Mouse (Mus musculus) layer of hippocampus, postnatal 14 days (tissue): Measurements from ENCODE around the gene Kcnip4. TPM values are rescaled to one million over a fixed set of nuclear protein-coding genes. Genes with fewer than 3 reads are reported as not detected.

Experiments
- DNase-seq, 2 experiments: peaks; one replicate each; pipeline ENCODE4 v3.0.0; 2021 to 2022; ENCODE audit warnings: low spot score in 2 of 2, mixed read lengths in 1 of 2
- total RNA-seq, 2 experiments: library from RNA; stranded (reverse); gene quantifications; 2 replicates each; pipeline ENCODE4 v1.2.3; 2021

The Kcnip4 gene
- total RNA-seq, 2 experiments from 2014 or later, result 38.9 to 48.0 TPM

DNA sequence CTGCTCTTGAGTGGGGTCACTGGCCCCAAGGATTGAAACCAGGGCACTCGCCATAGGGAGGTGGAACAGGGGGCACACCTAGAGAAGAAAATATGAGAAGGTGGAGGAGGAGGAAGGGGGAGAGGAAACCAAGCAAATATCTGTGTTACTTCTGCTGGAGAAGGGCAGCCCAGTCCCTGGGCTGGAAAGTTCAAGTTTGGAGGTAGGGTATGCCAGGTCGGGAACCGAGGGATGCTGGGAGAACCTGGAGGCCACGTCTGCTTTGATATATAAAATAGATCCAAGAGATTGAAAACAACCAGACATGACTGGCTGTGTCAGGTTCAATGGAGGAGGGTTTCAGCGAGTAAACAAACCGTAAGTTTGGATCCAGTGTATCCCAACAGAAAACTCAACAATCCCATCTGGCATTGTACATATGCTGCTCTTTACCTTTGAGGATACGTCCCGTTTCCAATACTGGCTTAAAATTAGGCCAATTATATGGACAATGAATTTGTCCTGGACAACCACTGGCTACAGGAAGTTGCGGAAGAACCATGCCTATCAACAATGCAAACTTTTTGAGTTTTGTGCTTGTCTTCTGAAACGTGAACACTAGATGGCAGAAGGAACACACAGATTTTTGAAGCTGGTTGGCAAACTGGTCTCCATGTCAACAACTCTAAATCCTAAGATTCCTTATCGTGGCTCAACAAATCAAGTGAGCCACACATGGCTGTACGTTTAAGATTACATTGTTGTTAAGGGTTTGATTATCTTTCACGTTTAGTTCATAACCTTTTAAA lies 155.9 kb downstream of the Kcnip4 start:
- DNase-seq, result peak in 1 of 2 experiments; percentile 65

DNA sequence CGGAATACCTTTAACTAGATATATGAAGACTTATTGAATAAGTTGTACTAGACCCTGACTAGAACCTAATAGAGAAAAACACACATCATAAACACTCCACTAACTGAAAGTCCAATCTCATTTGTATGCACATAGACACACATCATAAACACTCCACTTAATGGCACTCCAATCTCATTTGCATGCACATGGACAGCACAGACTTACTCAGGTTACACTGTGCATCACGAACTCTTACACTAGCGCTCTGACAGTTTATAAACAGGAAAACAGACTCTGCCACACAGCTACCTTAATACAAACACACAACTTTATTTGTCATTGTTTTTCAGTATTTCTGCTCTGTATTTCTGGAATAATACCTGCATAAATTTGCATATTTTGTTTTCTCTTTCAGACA lies 168.3 kb downstream of the Kcnip4 start:
- no peak for DNase-seq

DNA sequence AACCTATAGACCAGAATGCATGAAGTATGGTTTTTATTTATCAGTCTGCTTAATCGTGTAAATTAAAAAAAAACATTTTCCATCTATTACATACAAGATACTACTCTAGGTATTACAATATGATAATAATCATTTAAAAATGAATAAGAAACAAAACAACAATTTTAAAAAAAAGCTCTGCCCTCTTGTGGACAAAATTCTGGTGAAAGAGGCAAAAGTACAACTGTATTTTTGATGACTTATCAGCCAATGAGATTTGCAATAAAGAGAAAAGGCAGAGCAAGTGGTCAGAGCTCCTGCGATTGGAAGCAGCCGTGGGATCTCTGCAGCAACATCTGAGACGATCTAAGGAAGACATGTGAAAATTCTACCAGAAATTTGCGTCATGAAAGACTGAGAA lies 172.6 kb downstream of the Kcnip4 start:
- no peak for DNase-seq

DNA sequence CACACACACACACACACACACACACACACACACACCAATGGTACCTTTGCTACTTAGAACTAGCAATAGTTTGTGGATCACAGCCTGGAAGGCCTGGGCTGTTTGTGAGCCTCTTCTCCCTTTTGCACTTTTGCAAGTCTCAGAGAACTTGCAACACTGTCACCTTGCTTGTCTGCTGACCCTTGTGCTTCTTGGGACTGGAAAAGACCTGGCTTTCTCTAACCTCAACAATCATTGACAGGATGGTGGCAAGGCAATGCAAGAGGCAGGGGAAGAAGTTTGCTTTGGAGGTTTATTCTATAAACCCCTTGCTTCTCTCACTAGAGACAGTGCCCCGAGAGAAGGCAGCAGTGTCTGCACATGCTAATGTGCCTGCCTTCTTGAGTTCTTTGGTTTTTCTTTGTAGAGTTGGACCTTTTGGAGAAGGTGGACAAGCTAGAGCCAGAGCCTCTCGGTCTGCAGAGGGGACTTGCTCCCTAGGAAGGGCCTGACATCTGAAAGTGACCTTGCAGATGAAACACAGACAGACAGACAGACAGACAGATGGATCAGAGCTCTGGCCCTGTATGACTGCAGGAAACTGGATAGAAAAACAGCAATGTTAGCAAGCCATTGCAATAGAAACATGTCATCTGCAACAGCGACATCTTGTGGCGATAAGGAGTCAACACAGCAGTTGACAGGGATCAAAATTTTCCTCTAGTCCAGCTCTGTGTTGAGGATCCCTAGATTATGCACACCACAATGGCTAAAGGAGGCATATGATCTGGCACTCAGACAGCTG lies 174.4 kb downstream of the Kcnip4 start:
- DNase-seq, result peak; percentile 60 to 70

DNA sequence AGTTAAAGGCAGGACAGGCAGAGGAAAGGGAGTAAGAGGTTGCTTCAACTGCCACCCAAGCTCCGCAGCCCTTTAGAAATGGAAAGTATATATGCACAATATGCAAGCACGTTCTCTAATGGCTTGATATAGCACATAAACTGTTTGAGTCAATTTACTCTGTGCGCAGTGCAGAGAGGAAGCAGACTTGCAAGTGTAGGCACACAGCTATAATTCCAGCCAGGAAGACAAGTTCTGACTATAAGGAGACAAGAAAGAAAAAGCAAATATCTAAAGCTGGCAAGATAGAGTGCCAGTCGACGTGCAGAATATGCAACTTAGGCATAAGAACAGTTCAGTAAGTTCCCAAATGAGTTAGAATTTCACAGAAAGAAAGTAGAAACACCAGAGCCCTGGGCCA lies 175.2 kb downstream of the Kcnip4 start:
- no peak for DNase-seq

DNA sequence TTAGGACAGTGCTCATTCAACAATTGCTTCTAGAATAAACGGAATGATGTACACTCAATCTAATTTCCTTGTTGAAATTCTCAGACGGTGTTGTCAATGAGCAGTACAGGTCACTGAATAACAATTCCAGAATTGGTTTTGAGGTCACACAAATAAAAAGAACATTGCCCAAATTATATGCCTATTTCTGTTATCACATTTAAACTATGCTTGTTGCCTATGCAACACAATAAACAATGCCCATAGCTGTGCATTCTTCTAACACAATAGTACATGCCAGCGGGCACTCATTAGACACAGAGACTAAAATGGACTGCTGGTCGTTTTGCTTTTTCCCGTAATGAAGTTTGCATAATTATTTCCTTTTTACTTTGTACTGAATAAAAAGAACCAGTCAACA lies 176.2 kb downstream of the Kcnip4 start:
- no peak for DNase-seq

DNA sequence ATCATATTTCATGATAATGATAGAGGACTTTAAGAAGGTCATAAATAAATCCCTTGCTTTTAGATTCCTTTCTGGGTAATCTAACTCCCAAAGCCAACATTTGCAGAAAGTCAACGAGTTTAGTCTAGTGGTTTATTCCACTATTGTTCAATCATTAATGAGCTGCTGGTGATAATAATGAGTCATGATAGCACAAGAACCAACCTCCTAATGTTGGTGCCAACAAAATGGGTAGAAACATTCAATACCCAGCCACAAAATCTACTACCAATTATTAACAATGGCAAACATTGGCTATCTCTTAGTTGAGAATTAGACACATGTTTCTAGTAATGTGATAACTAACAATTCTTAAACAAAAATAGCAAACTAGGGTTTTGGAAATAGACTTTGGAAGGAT lies 180.1 kb downstream of the Kcnip4 start:
- DNase-seq, result no peak

DNA sequence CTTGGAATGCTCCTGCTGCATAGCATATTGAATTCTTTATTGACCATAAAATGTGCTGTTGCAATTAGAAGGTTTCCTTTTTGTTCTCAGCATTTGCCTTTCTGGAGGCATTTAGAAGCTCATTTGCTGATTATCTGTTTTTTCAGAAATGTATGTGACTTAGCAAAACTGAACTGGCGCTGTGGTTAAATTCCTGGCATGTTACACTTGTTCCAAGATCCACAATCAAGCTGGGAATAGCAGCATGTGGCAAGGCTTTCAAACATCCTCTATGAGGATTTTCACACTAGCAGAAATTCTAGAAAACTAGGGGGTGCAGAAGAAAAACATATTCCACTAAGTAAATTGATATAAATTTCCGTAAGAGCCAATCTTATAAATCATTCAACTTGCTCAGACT lies 187.5 kb downstream of the Kcnip4 start:
- DNase-seq, result peak in 1 of 2 experiments; percentile 24

DNA sequence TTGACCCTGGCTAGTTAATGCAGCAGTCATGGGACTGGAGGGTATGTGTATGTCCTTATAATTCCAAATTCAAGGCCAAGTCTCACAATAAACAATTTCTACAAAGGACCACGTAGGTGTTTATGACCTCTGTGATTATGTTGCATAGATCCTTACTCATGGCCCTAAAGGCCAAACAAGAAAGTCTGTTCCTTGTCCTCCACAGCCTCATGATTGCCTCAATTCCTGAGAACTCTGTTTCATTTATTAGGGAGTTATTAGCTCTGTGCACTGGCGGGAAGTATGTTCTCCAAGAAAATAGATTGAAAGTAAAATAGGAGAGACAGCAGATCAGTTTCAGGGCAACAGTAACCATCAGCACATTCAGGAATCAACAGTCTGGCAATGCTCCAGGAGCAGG lies 191.6 kb downstream of the Kcnip4 start:
- no peak for DNase-seq

DNA sequence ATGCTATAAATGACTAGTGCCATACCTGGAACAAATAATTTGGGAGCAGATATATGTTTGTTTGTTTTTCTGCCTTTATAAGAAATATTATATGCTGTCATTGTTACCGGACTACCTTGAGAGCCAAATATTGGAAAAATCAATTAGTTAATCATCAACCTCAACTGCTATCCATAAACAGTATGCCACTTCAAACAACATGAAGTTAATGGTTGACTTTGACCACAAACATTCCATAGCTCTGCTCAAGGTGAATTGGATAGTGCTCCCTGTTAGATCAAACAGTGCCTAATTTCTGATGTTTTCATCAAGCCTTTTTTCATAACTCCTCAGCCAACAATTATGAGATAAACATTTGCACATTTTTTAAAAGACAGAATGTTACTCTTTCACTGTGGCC lies 195.7 kb downstream of the Kcnip4 start:
- no peak for DNase-seq

DNA sequence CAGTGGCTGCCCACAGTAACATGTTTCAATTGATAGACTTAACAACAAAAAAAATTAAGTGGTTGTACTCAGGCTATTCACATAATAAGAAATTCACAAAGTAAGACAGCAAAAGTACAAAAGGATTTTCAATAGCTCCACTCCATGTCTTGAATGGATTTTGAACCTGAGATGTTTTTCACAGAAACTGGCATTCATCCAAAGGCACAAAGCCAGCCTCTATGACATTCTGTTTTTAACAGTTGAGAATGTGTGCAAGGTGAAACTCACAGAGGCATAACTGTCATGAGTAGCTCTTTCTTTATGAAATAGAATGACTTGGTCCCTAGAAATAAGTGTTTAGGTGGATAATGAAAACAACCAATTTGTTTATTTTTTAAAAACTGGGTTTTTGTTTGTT lies 206.0 kb downstream of the Kcnip4 start:
- no peak for DNase-seq

DNA sequence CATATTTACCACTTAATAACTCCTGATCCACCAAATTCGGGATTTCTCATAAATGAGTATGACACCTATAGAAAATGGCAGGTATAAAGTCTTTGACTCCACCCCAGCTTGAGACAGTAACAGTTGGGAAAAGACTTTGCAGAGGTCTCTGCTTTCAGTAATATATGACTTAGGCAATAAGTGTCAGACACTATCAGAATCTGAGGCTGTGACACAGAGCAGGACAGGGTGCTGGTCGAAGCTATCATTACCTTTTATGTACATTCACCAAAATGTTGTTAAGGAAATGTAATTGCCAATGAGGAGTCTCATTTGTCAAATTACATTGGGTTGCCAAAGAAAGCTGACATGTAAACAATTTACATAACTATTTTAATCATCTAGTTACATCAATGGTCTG lies 206.8 kb downstream of the Kcnip4 start:
- DNase-seq, result no peak

DNA sequence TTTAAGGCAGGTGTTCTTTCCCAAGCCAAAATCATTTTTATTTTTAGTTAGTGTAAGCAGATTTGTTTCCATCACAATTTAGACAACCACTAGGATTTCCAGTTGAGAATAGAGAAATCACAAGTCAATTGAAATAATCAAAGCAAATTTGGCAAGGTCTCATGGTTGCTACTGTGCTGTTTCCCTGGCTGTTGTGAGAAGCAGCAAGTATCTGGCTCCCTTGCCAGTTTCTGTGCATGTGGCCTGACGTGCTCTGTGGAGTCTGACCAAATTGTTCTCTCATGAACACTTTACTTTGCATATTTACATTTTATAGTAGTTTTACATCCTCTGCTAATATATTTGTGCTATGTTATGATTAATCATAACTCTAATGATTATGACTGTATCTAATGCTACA lies 217.9 kb downstream of the Kcnip4 start:
- peak in 1 of 2 experiments; percentile 61 for DNase-seq

DNA sequence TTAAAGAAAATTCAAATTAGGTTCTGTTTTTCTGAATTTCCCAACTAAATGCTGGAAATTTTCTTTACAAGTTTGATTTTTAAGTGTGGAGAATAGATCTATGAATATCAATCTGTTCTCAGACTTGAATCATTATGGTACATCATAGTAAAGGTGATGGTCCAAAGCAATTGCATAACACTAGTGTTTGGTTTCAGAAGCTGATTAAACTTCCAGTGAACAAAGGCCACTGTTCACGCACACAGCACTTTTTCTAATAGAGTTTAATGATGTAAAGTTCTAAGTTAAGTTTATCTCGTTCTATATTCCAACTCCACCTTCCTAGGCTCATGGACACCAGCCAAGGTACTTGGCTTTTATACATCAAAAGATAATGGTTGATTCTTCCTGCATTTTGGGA lies 219.4 kb downstream of the Kcnip4 start:
- no peak for DNase-seq

DNA sequence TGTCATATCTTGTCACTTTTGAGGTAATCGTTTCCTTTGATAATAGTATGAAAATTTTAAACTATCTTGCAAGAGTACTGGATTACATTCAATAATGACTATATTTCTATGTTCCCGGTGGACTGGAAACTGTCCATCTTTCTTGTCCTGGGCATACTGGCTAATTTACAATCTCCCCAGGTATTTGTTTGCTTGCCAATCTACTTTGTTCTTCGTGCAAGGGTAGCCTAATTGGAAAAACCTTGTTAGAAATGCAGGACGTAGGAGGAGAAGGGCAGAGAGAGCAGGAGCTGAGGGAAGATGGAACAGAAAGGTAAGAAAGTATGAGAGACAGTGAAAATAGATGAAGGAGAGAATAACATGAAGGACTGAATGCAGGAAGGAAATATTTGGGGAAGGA lies 226.1 kb downstream of the Kcnip4 start:
- no peak for DNase-seq

DNA sequence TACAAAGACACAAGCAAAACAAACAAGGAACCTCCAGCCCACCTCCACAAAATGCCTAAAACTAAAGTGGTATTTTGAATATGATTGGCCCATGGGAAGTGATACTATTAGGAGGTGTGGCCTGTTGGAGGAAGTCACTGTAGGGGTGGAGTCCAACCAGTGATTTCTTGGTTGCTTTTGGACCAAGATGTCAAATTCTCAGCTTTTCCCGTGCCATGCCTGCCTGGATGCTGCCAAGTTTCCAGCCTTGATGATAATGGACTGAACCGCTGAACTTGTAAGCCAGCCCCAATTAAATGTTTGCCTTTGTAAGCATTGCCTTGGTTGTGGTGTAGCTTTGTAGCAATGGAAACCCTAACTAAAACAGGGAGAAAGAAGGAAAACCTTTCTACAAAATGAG lies 232.3 kb downstream of the Kcnip4 start:
- peak in 1 of 2 experiments; percentile 52 for DNase-seq

DNA sequence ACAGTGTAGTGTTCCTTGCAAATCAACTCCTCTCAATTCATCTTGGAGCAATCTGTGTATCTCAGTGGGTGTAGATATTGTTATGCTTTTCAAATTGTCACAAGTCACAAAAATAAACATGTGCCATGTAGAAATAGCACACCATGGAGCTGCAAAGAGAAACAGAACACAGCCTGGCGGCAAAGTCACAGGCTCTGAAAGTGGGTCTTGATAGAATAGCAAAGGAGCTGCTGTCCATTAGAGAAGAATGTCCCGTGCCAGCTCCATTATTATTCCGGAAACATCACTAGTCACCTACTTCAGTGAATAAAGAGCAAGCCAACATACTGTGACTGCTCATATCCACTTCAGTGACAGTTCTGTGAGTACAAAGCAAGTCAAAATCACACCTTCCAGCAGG lies 232.9 kb downstream of the Kcnip4 start:
- peak; percentile 12 to 58 for DNase-seq

DNA sequence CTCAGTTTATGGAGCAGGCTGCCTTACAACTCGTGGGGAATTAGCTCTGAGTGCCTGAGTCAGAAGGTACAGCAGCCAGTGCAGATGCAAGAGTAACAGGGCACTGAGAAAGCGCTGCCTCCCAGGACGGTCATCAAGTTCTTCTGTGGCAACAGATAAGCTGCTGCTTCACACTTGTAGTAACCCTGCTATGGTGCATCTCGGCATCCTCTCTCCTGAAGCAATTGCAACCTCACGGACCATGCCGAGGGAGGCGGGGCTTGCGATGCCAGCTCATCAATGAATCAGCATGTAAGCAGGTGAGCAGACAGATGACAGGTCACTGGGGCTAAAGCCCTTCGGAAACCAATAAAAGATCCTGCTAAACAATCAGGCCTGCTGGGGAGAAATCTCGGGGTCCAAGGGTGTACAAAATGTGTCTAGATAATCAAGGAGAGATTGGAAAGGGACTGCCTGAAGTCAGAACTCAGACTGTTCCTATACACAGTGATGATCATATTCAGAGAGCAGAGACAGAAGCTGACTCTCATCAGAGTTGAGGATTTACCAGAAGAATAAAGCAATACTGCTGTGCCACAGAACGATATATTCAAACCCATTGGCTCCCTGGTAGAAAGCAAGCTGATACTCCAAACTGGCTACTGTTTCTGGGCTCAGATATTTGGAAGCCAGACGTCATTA lies 239.1 kb downstream of the Kcnip4 start:
- peak in 1 of 2 experiments; percentile 9 for DNase-seq

DNA sequence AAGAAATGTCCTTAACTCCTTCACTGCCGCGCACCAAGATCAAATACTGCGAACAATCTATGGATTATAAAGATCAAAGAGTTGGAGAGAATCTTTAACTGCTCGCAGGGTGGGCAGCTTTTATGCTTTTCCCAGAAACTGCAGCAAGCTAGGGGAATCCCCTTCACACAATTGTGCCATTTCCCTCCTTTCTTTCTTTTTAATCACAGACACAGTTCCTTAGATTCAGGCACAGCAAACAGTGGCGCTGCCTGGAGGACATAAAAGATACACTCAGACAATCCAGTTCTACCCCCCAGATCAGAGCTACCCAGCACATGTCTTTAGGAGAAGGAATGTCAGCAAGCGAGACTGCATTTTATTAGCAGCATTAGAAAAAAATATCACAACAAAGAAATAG lies 239.9 kb downstream of the Kcnip4 start:
- DNase-seq, result no peak

DNA sequence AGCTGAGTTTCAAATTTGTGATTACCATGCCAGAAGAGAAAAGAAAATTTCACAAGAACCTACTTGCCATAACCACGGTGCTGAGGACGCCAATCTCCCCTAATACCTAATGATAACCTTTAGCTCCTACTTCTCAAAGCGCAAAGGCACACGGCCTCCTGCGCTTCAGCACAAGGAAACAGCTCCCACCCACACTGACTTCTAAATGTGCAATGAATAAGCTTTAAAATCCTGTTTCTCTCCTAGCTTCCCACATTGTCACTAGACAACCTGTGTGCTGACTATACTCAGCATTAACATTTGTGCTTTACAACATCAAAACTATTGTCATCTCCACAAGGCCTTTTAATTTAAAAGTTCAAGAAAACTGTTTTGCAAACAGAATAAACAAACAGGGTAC lies 241.3 kb downstream of the Kcnip4 start:
- DNase-seq, result no peak

DNA sequence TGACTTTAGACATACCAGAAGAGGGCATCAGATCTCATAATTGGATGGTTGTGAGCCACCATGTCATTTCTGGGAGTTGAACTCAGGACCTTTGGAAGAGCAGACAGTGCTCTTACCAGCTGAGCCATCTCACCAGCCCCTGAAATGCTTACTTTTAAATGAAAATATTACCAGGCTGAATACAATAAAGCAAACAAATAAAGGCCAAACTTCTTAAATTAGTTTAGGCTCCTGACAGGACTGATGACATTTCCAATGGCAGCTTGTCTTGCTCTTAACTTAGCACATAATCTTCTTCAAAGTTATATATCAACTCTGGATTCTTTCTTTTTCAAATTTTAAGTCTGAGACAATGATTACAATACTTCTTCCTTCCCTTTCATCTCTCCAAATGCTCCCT lies 252.8 kb downstream of the Kcnip4 start:
- DNase-seq, result no peak

DNA sequence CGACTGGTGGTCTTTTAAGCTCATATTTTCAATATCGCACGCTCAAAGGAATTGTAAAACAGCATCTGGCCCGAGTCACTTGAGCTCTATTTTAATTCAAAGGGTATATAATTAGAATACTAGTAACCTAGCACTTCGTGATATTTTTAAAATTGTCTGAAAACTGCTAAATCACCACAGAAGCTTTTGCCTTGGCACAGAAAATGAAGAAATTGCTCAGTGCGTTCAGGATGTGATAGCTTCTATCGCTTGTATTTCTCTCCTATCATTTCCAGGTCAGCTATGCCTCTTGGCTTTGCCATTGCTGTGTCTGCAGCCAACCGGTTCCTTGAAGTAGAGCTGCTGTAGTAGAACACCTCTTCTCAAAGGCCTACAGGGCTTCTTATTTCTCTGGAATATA lies 255.9 kb downstream of the Kcnip4 start:
- DNase-seq, result no peak
